Mouse (Mus musculus) intestine, embryonic 16.5 days (tissue): ENCODE data around the gene Pitpnm1. TPM values are rescaled to one million over a fixed set of nuclear protein-coding genes. Genes with fewer than 3 reads are reported as not detected.
A peak's percentile ranks its signal among the peaks of the same experiment; 100 is the strongest.

Source experiments
- ATAC-seq: fragments of 200-750 bp; cut with Nextera tagmentation; 2 replicates; pipeline ENCODE4 v1.8.0; 2017; ENCODE audit warnings: moderate TSS enrichment, moderate library complexity
- H3K27ac ChIP-seq: fragments of 300-500 bp; sonication (generic); 2 replicates; pipeline ENCODE4 v1.5.1; 2014; ENCODE audit warnings: mild to moderate bottlenecking, low read length
- H3K27me3 ChIP-seq: fragments of 300-500 bp; sonication (generic); replicated peaks from 2 replicates; pipeline ENCODE4 v1.6.1; 2014; ENCODE audit warnings: low read length, control low read depth, mixed read lengths; ENCODE audit not compliant: control insufficient read depth, insufficient read depth
- H3K36me3 ChIP-seq: fragments of 300-500 bp; sonication (generic); 2 replicates; pipeline ENCODE4 v1.6.1; 2014; ENCODE audit warnings: low read length, control low read depth; ENCODE audit not compliant: control insufficient read depth, insufficient read depth
- H3K4me1 ChIP-seq: fragments of 300-500 bp; sonication (generic); 2 replicates; pipeline ENCODE4 v1.6.1; 2014; ENCODE audit warnings: low read length, control low read depth, mixed read lengths; ENCODE audit not compliant: control insufficient read depth, insufficient read depth
- H3K4me2 ChIP-seq: fragments of 300-500 bp; sonication (generic); 2 replicates; pipeline ENCODE4 v1.6.1; 2014; ENCODE audit warnings: low read depth, low read length, control low read depth
- H3K4me3 ChIP-seq: fragments of 300-500 bp; sonication (generic); 2 replicates; pipeline ENCODE4 v1.5.1; 2014; ENCODE audit warnings: mild to moderate bottlenecking, low read length
- H3K9ac ChIP-seq: fragments of 300-500 bp; sonication (generic); 2 replicates; pipeline ENCODE4 v1.6.1; 2014; ENCODE audit warnings: low read depth, low read length
- H3K9me3 ChIP-seq: fragments of 300-500 bp; sonication (generic); 2 replicates; pipeline ENCODE4 v1.6.1; 2016; ENCODE audit warnings: low read length, control low read depth; ENCODE audit not compliant: control insufficient read depth
- whole genome bisulfite sequencing: fragments of 180-500 bp; shearing (Covaris S2); extraction: QIAGEN DNeasy Blood & Tissue Kit; methylation state at CpG from one replicate; pipeline ENCODE4 v1.1.7; 2014; 5-methylcytosine and 5-hydroxymethylcytosine counted together
- polyA plus RNA-seq: library from polyadenylated mRNA; unstranded; fragments of >200 nt; fragmentation: Nextera tagmentation; extraction: Ambion mirVana; gene quantifications from 2 replicates; pipeline ENCODE4 v1.2.1, GENCODE M21; 2015

Gene Pitpnm1
- polyA plus RNA-seq: 17.5 and 19.7 TPM in 2 replicates

- Histone ChIP-seq H3K27ac (peak within 1 kb of the TSS; percentile 69), H3K27me3 (0 out of 2 replicates have a peak, but pooled peaks cover 4% of the 10 kb centered on the region), H3K36me3 (no peaks in the 10 kb centered on the region), H3K4me1 (peaks cover 35% of the 10 kb centered on the region), H3K4me2 (peak within 1 kb of the TSS; percentile 82), H3K9me3 (no peaks in the 10 kb centered on the region), H3K9ac (peak within 1 kb of the TSS; percentile 71), H3K4me3 (peak within 1 kb of the TSS; percentile 53)
- WGBS: 2% methylated on average over 53 of the region's 53 CpGs
- ATAC-seq: peak; percentile 19
Observed at GRCm38 (mm10) chr19:4099837-4100717, at the start of gene Pitpnm1. Gene Pitpnm1, plus strand, starts transcription at chr19:4099998.

GRCm38 (mm10) chr19:4051016-4051415 is 48.8 kb upstream of the Pitpnm1 start:
- no peak overlapping the region for H3K4me2 ChIP-seq
- H3K4me1 ChIP-seq: peaks cover 6% of the 10 kb centered on the region; the same call in 1 of the 2 replicates
- no peaks in the 10 kb centered on the region for H3K36me3 ChIP-seq
- no peak for ATAC-seq
- H3K9ac ChIP-seq: no peak overlapping the region
- H3K9me3 ChIP-seq: no peaks in the 10 kb centered on the region; the same call in 1 of the 2 replicates
- H3K27ac ChIP-seq: no peak overlapping the region
- no peaks in the 10 kb centered on the region for H3K27me3 ChIP-seq
- no peak overlapping the region for H3K4me3 ChIP-seq
- WGBS: 95% methylated on average over 5 of the region's 5 CpGs

- 52% methylated on average over 10 of the region's 10 CpGs for WGBS
- ATAC-seq: no peak
- no peaks in the 10 kb centered on the region; the same call in 1 of the 2 replicates for H3K9me3 ChIP-seq
- no peak overlapping the region for H3K4me2 ChIP-seq
- no peak overlapping the region for H3K27ac ChIP-seq
- H3K9ac ChIP-seq: no peak overlapping the region
- no peak overlapping the region for H3K4me3 ChIP-seq
- no peaks in the 10 kb centered on the region for H3K27me3 ChIP-seq
- H3K4me1 ChIP-seq: peaks cover 12% of the 10 kb centered on the region
- no peaks in the 10 kb centered on the region for H3K36me3 ChIP-seq
Observed at GRCm38 (mm10) chr19:4051741-4052515, 47.9 kb upstream of the Pitpnm1 start.

GRCm38 (mm10) chr19:4052516-4053030 is 47.2 kb upstream of the Pitpnm1 start:
- no peak overlapping the region for H3K9ac ChIP-seq
- no peaks in the 10 kb centered on the region for H3K27me3 ChIP-seq
- no peaks in the 10 kb centered on the region; the same call in 1 of the 2 replicates for H3K9me3 ChIP-seq
- no peak for ATAC-seq
- peaks cover 15% of the 10 kb centered on the region for H3K4me1 ChIP-seq
- H3K4me2 ChIP-seq: no peak overlapping the region
- no peak overlapping the region for H3K4me3 ChIP-seq
- no peak overlapping the region for H3K27ac ChIP-seq
- no peaks in the 10 kb centered on the region for H3K36me3 ChIP-seq
- 80% methylated on average over 5 of the region's 5 CpGs for WGBS

- no peak overlapping the region for H3K4me3 ChIP-seq
- H3K9me3 ChIP-seq: no peaks in the 10 kb centered on the region; the same call in 1 of the 2 replicates
- 88% methylated on average over 5 of the region's 5 CpGs for WGBS
- H3K4me2 ChIP-seq: no peak overlapping the region
- no peaks in the 10 kb centered on the region for H3K36me3 ChIP-seq
- no peak overlapping the region for H3K9ac ChIP-seq
- peaks cover 15% of the 10 kb centered on the region for H3K4me1 ChIP-seq
- H3K27me3 ChIP-seq: no peaks in the 10 kb centered on the region
- H3K27ac ChIP-seq: no peak overlapping the region
- ATAC-seq: no peak
Observed at GRCm38 (mm10) chr19:4054613-4055012, 45.2 kb upstream of the Pitpnm1 start.

- 70% methylated on average over 8 of the region's 8 CpGs for WGBS
- Histone ChIP-seq H3K4me3 (no peak overlapping the region), H3K4me1 (peaks cover 15% of the 10 kb centered on the region), H3K27ac (0 out of 2 replicates have a peak overlapping the region, but pooled peaks have one; percentile 16), H3K9me3 (no peaks in the 10 kb centered on the region; the same call in 1 of the 2 replicates), H3K4me2 (no peak overlapping the region), H3K27me3 (no peaks in the 10 kb centered on the region), H3K36me3 (no peaks in the 10 kb centered on the region), H3K9ac (no peak overlapping the region)
- no peak for ATAC-seq
Observed at GRCm38 (mm10) chr19:4055216-4055946, 44.4 kb upstream of the Pitpnm1 start.

- H3K36me3 ChIP-seq: no peaks in the 10 kb centered on the region
- ATAC-seq: peak; percentile 24
- no peaks in the 10 kb centered on the region; the same call in 1 of the 2 replicates for H3K9me3 ChIP-seq
- H3K4me1 ChIP-seq: peaks cover 15% of the 10 kb centered on the region
- H3K27ac ChIP-seq: peak overlapping the region; percentile 31
- H3K4me3 ChIP-seq: no peak overlapping the region
- no peaks in the 10 kb centered on the region for H3K27me3 ChIP-seq
- H3K4me2 ChIP-seq: no peak overlapping the region
- 43% methylated on average over 15 of the region's 15 CpGs for WGBS
- peak overlapping the region; percentile 11; the same call in 1 of the 2 replicates for H3K9ac ChIP-seq
Observed at GRCm38 (mm10) chr19:4055947-4056693, 43.7 kb upstream of the Pitpnm1 start.

- Histone ChIP-seq H3K9ac (peak overlapping the region; percentile 11; the same call in 1 of the 2 replicates), H3K27ac (peak overlapping the region; percentile 31), H3K36me3 (no peaks in the 10 kb centered on the region), H3K9me3 (no peaks in the 10 kb centered on the region), H3K4me1 (peaks cover 15% of the 10 kb centered on the region), H3K4me3 (no peak overlapping the region), H3K27me3 (no peaks in the 10 kb centered on the region), H3K4me2 (no peak overlapping the region)
- no peak for ATAC-seq
- WGBS: 44% methylated on average over 4 of the region's 4 CpGs
Observed at GRCm38 (mm10) chr19:4056727-4057126, 43.1 kb upstream of the Pitpnm1 start.
